In the genomic region with DNA sequence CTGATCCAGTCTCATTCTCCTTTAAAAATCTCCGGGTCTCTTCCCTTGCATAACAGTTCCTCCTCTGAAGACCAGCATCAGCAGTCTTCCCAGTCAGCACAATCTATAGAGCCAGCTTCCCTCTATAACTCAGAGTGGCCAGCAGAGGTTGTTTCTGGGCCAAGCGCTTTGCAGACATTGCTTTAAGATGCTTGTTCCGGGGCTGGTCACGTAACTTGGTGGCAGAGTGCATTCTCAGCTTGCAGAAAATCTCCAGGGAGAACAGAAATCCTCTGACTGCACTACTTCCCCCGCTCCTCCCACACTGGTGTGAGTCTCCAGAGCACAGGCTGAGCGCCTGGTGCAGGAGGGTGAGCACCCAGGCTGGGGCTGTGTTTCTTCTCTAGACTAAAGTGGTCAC, we compare ENCODE assay signal across 10 mouse cellular contexts.
DNase-seq lines count a peak whose midpoint lies in the region; ATAC-seq lines count a peak whose summit lies in the region.
"Had no signal": no experiment of that assay in that cellular context is flagged by ENCODE, and none has a peak within 500 bp of the region (broad histone marks: within the 10 kb centered on the region; RNA-seq: fewer than 3 reads in every experiment).

No protein-coding gene starts in this region.

- DNase-seq in hindbrain, embryonic 10.5 days (ENCODE audit: low spot score) = no peak
- peak; percentile 21 for DNase-seq in NIH3T3 (ENCODE audit: low read depth)
- DNase-seq in embryonic facial prominence, embryonic 14.5 days (ENCODE audit: low spot score) = peak; percentile 55
- DNase-seq in heart, postnatal 4 days = peak; percentile 31
- DNase-seq in left cerebral cortex, postnatal 36 days (ENCODE audit: low spot score in 2 of 2) = peak; percentile 59
- peak; percentile 20 for DNase-seq in testis, postnatal 14 days (ENCODE audit: low spot score)
- no peak for DNase-seq in thymus, postnatal 14 days

- no peak overlapping the region for H3K4me3 ChIP-seq in hindbrain, embryonic 13.5 days
- no peak overlapping the region for H3K4me3 ChIP-seq in hindbrain, embryonic 10.5 days
- no peak overlapping the region for H3K4me3 ChIP-seq in embryonic facial prominence, embryonic 14.5 days (ENCODE audit: low read depth, low read length)
- H3K4me3 ChIP-seq: embryonic facial prominence, embryonic 13.5 days; liver, embryonic 15.5 days had no signal

- no peaks in the 10 kb centered on the region for H3K4me1 ChIP-seq in hindbrain, embryonic 13.5 days (replicated peaks)
- peaks cover 6% of the 10 kb centered on the region; the same call in 1 of the 2 replicates for H3K4me1 ChIP-seq in hindbrain, embryonic 10.5 days (replicated peaks)
- no peaks in the 10 kb centered on the region for H3K4me1 ChIP-seq in embryonic facial prominence, embryonic 14.5 days (ENCODE audit: control insufficient read depth, insufficient read depth, low read length)
- H3K4me1 ChIP-seq: liver, embryonic 15.5 days had no signal

- H3K36me3 ChIP-seq in hindbrain, embryonic 13.5 days = no peaks in the 10 kb centered on the region
- H3K36me3 ChIP-seq in hindbrain, embryonic 10.5 days = no peaks in the 10 kb centered on the region
- no peaks in the 10 kb centered on the region for H3K36me3 ChIP-seq in embryonic facial prominence, embryonic 14.5 days (ENCODE audit: control insufficient read depth, insufficient read depth, low read length)
- H3K36me3 ChIP-seq: embryonic facial prominence, embryonic 13.5 days; liver, embryonic 15.5 days had no signal

- 59% methylated on average over 6 of the region's 6 CpGs for WGBS in hindbrain, embryonic 13.5 days
- WGBS in hindbrain, embryonic 10.5 days = 66% methylated on average over 6 of the region's 6 CpGs
- 35% methylated on average over 6 of the region's 6 CpGs for whole genome bisulfite sequencing in embryonic facial prominence, embryonic 14.5 days

- H3K9me3 ChIP-seq in hindbrain, embryonic 13.5 days = no peaks in the 10 kb centered on the region
- no peaks in the 10 kb centered on the region for H3K9me3 ChIP-seq in hindbrain, embryonic 10.5 days
- H3K9me3 ChIP-seq in embryonic facial prominence, embryonic 14.5 days (ENCODE audit: control insufficient read depth, low read length) = no peaks in the 10 kb centered on the region
- H3K9me3 ChIP-seq: embryonic facial prominence, embryonic 13.5 days; liver, embryonic 15.5 days had no signal

- intact Hi-C loops in left cerebral cortex, postnatal 36 days (cut with DNase I) = no loop called here

- no peak overlapping the region for H3K4me2 ChIP-seq in hindbrain, embryonic 13.5 days
- no peak overlapping the region for H3K4me2 ChIP-seq in embryonic facial prominence, embryonic 14.5 days (ENCODE audit: low read depth, low read length)
- H3K4me2 ChIP-seq: embryonic facial prominence, embryonic 13.5 days; liver, embryonic 15.5 days had no signal

- no peaks in the 10 kb centered on the region for H3K27me3 ChIP-seq in hindbrain, embryonic 13.5 days
- H3K27me3 ChIP-seq in hindbrain, embryonic 10.5 days (ENCODE audit: insufficient read depth, poor library complexity, severe bottlenecking) = no peaks in the 10 kb centered on the region
- no peaks in the 10 kb centered on the region for H3K27me3 ChIP-seq in embryonic facial prominence, embryonic 14.5 days (replicated peaks; ENCODE audit: control insufficient read depth, insufficient read depth, low read length)
- H3K27me3 ChIP-seq: embryonic facial prominence, embryonic 13.5 days; liver, embryonic 15.5 days had no signal

- H3K27ac ChIP-seq in hindbrain, embryonic 13.5 days = 0 out of 2 replicates have a peak overlapping the region, but pooled peaks have one; percentile 23
- H3K27ac ChIP-seq in hindbrain, embryonic 10.5 days = no peak overlapping the region
- H3K27ac ChIP-seq in embryonic facial prominence, embryonic 14.5 days (replicated peaks; ENCODE audit: low read depth, low read length) = no peak overlapping the region
- H3K27ac ChIP-seq: embryonic facial prominence, embryonic 13.5 days; liver, embryonic 15.5 days had no signal

- ATAC-seq in hindbrain, embryonic 13.5 days (ENCODE audit: low FRiP score) = no peak
- peak; percentile 50; the same call in 1 of the 2 replicates for ATAC-seq in embryonic facial prominence, embryonic 14.5 days (ENCODE audit: low read depth)

- H3K9ac ChIP-seq in hindbrain, embryonic 13.5 days = no peak overlapping the region
- no peak overlapping the region for H3K9ac ChIP-seq in embryonic facial prominence, embryonic 14.5 days (ENCODE audit: low read depth, low read length)
- H3K9ac ChIP-seq: embryonic facial prominence, embryonic 13.5 days; liver, embryonic 15.5 days had no signal

Comparison
In these comparisons a context has a peak if more than half of its experiments do, and no peak if none do; other contexts are left out.
1. DNase-seq: peak in NIH3T3 (single experiment), embryonic facial prominence, embryonic 14.5 days (single experiment), heart, postnatal 4 days (single experiment), left cerebral cortex, postnatal 36 days (2 of 2) and testis, postnatal 14 days (single experiment); none in hindbrain, embryonic 10.5 days (single experiment) and thymus, postnatal 14 days (single experiment).